Mouse (Mus musculus): ENCODE measurements at regions not wholly inside any gene's neighbourhood (a gene's known extent, or its start where the extent isn't known, plus 50 kb on each side); places are given as distances from the start of the nearest gene placed in this dataset.

- DNase-seq (ENCODE audit: low read depth, low spot score), result peak; percentile 8
Measured at GRCm38 (mm10) chr4:62889708-62890107, 75.7 kb upstream of the Zfp618 start.

- no peak for DNase-seq (ENCODE audit: low read depth, low spot score)
Measured at GRCm38 (mm10) chr4:62890588-62891580, 74.5 kb upstream of the Zfp618 start.

GRCm38 (mm10) chr4:62912891-62913290 lies 52.5 kb upstream of the Zfp618 start:
- no peak for DNase-seq (ENCODE audit: low read depth, low spot score)

Measured in skeletal muscle tissue, adult 2 months (tissue).